Mouse (Mus musculus) midbrain, postnatal 0 days (tissue): Measurements from ENCODE around the gene Nufip1. TPM values are rescaled to one million over a fixed set of nuclear protein-coding genes. Genes with fewer than 3 reads are reported as not detected.
A peak's percentile ranks its signal among the peaks of the same experiment; 100 is the strongest.
"Not testable (repeated sequence)": the region's sequence is repeated elsewhere in the genome, so short reads cannot be mapped to it uniquely, and the experiment has no call there.

ENCODE experiments used
- ATAC-seq: fragments of 200-750 bp; cut with Nextera tagmentation; 2 replicates; pipeline ENCODE4 v1.8.0; 2017; ENCODE audit warnings: moderate number of reproducible peaks, mild to moderate bottlenecking, moderate TSS enrichment, moderate library complexity; ENCODE audit not compliant: low FRiP score
- DNase-seq: peaks from one replicate; pipeline ENCODE4 v3.0.0-alpha.2; 2015; ENCODE audit warnings: low spot score
- H3K27ac ChIP-seq: fragments of 300-500 bp; sonication (generic); 2 replicates; pipeline ENCODE4 v1.5.1; 2014; ENCODE audit warnings: low read depth, mild to moderate bottlenecking, low read length, mixed read lengths
- H3K27me3 ChIP-seq: fragments of 300-500 bp; sonication (generic); 2 replicates; pipeline ENCODE4 v1.6.1; 2014; ENCODE audit warnings: low read length, control low read depth, mixed read lengths; ENCODE audit not compliant: insufficient read depth
- H3K36me3 ChIP-seq: fragments of 300-500 bp; sonication (generic); 2 replicates; pipeline ENCODE4 v1.6.1; 2014; ENCODE audit warnings: low read length, control low read depth, mixed read lengths; ENCODE audit not compliant: insufficient read depth
- H3K4me1 ChIP-seq: fragments of 300-500 bp; sonication (generic); 2 replicates; pipeline ENCODE4 v1.6.1; 2014; ENCODE audit warnings: mild to moderate bottlenecking, control low read depth, antibody characterized with exemption, low read length, mixed read lengths; ENCODE audit not compliant: insufficient read depth
- H3K4me2 ChIP-seq: fragments of 300-500 bp; sonication (generic); 2 replicates; pipeline ENCODE4 v1.6.1; 2014; ENCODE audit warnings: low read depth, mild to moderate bottlenecking, low read length, mixed read lengths; ENCODE audit not compliant: poor library complexity, severe bottlenecking
- H3K4me3 ChIP-seq: fragments of 300-500 bp; sonication (generic); 2 replicates; pipeline ENCODE4 v1.5.1; 2014; ENCODE audit warnings: low read depth, mild to moderate bottlenecking, low read length, moderate library complexity
- H3K9ac ChIP-seq: fragments of 300-500 bp; sonication (generic); replicated peaks from 2 replicates; pipeline ENCODE4 v1.6.1; 2014; ENCODE audit warnings: mild to moderate bottlenecking, low read length, moderate library complexity, mixed read lengths; ENCODE audit not compliant: poor library complexity, severe bottlenecking
- H3K9me3 ChIP-seq: fragments of 300-500 bp; sonication (generic); 2 replicates; pipeline ENCODE4 v1.6.1; 2016; ENCODE audit warnings: low read length, control low read depth
- CTCF ChIP-seq: IDR thresholded peaks from 2 replicates; pipeline ENCODE4 v1.5.1; 2016; ENCODE audit warnings: antibody characterized with exemption, mild to moderate bottlenecking
- WGBS: fragments of 180-500 bp; shearing (Covaris S2); extraction: QIAGEN DNeasy Blood & Tissue Kit; methylation state at CpG from one replicate; pipeline ENCODE4 v1.1.7; 2014; 5-methylcytosine and 5-hydroxymethylcytosine counted together
- polyA plus RNA-seq: library from polyadenylated mRNA; unstranded; fragments of >200 nt; fragmentation: Nextera tagmentation; extraction: Ambion mirVana; gene quantifications from 2 replicates; pipeline ENCODE4 v1.2.1, GENCODE M21; 2015
- total RNA-seq: library from RNA; depleted of rRNA; stranded (reverse); fragments of >200 nt; gene quantifications from 2 replicates; pipeline ENCODE4 v1.2.3, GENCODE M21; 2014

The Nufip1 gene
- total and polyA plus RNA-seq, 2 experiments from 2014 or later, result 10.4 to 14.3 TPM

DNA sequence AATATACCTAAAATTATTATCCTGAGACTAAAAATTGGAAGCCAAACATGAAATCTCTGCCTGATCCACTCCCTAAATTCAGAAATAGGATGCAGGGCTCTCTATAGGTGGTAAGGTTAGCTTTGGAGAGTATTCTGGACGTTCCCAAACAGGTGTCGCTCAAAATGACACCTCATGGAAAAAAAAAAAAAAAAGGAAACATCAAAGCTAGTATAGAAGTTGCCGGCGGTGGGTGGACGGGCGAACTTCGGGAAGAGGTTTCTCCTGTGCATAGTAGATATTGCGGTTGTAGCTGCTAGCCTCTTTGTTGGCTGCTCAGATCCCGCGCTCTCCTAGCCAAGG lies 41.1 kb downstream of the Nufip1 start:
- DNase-seq (no peak), ATAC-seq (no peak)
- Histone ChIP-seq H3K4me1 (no peaks in the 10 kb centered on the region), H3K9ac (peak overlapping the region; percentile 72; the same call in 1 of the 2 replicates), H3K4me2 (peak overlapping the region; percentile 61), H3K27me3 (no peaks in the 10 kb centered on the region), H3K36me3 (no peaks in the 10 kb centered on the region), H3K27ac (peak overlapping the region; percentile 93), H3K9me3 (no peaks in the 10 kb centered on the region), H3K4me3 (peak overlapping the region; percentile 61)
- TF ChIP-seq CTCF, result no peak
- WGBS, result 0% methylated on average over 10 of the region's 10 CpGs

- WGBS, result under 1% methylated on average over 41 of the region's 41 CpGs
- H3K36me3 ChIP-seq, result no peaks in the 10 kb centered on the region
- peak overlapping the region; percentile 61 for H3K4me2 ChIP-seq
- peak overlapping the region; percentile 61 for H3K4me3 ChIP-seq
- peak overlapping the region; percentile 93 for H3K27ac ChIP-seq
- no peaks in the 10 kb centered on the region for H3K27me3 ChIP-seq
- TF ChIP-seq CTCF, result peak; percentile 73
- no peaks in the 10 kb centered on the region for H3K4me1 ChIP-seq
- DNase-seq (peak; percentile 98), ATAC-seq (peak; percentile 95)
- H3K9me3 ChIP-seq, result no peaks in the 10 kb centered on the region
- peak overlapping the region; percentile 72 for H3K9ac ChIP-seq
Measured at GRCm38 (mm10) chr14:76152162-76153002, 41.7 kb downstream of the Nufip1 start.

DNA sequence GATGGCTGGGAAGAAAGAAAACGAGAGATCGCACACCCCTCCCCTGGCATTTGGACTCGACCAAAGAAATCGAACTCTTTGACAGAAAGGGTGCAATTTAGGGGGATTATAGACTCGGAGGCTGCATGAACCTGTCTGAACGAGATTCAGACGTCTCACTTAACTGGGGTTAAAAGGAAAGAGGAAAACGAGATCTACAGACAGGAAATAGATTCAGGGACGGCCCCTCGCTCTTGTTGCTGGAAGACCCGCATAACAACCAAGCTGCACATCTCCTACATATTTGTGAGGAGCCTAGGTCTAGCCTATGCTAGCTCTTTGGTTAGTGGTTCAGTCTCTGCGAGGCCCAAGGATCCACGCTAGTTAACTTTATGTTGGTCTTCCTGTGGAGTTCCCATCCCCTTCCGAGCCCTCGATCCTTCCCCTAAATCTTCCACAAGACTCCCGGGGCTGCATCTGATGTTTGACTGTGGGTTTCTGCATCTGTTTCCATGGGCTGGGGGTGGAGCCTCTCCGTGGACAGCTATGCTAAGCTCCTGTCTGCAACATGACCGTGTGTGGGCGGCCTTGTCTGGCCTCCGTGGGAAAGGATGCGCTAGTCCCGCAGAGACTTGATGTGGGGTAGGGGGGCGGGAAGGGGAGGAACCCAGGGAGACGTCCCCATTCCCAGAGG lies 42.4 kb downstream of the Nufip1 start:
- Histone ChIP-seq H3K36me3 (no peaks in the 10 kb centered on the region), H3K4me3 (peak overlapping the region; percentile 61), H3K4me2 (peak overlapping the region; percentile 61), H3K9me3 (no peaks in the 10 kb centered on the region), H3K9ac (peak overlapping the region; percentile 72), H3K27ac (peak overlapping the region; percentile 93), H3K4me1 (no peaks in the 10 kb centered on the region), H3K27me3 (no peaks in the 10 kb centered on the region)
- no peak for TF ChIP-seq CTCF
- peak; percentile 64 for ATAC-seq
- peak; percentile 26 for DNase-seq
- WGBS, result 1% methylated on average over 24 of the region's 24 CpGs

DNA sequence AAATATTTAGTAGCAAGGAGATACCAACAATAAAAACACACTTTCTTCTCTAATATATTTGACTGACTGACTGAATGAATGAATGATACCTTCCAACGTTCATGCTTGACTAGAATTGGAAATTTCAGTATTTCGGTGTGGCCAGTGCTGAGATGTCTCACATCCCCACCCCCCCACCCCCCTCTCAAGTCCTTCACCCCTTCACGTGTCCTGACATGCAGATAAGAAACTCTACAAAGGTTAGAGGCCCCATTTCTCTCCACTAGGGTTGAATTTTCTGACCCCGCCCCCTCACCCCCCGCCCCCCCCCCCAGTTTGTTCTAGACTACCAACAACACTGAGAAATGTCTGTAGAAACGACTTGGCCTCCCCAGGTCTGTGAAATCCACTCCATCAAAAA lies 43.1 kb downstream of the Nufip1 start:
- no peaks in the 10 kb centered on the region for H3K27me3 ChIP-seq
- ATAC-seq, result no peak
- peak overlapping the region; percentile 93; the same call in 1 of the 2 replicates for H3K27ac ChIP-seq
- H3K4me2 ChIP-seq, result peak overlapping the region; percentile 61
- peak overlapping the region; percentile 61; the same call in 1 of the 2 replicates for H3K4me3 ChIP-seq
- H3K36me3 ChIP-seq, result no peaks in the 10 kb centered on the region
- WGBS, result 29% methylated on average over 6 of the region's 6 CpGs
- H3K9ac ChIP-seq, result no peak overlapping the region
- H3K9me3 ChIP-seq, result no peaks in the 10 kb centered on the region
- TF ChIP-seq CTCF, result no peak
- no peaks in the 10 kb centered on the region for H3K4me1 ChIP-seq
- no peak for DNase-seq

DNA sequence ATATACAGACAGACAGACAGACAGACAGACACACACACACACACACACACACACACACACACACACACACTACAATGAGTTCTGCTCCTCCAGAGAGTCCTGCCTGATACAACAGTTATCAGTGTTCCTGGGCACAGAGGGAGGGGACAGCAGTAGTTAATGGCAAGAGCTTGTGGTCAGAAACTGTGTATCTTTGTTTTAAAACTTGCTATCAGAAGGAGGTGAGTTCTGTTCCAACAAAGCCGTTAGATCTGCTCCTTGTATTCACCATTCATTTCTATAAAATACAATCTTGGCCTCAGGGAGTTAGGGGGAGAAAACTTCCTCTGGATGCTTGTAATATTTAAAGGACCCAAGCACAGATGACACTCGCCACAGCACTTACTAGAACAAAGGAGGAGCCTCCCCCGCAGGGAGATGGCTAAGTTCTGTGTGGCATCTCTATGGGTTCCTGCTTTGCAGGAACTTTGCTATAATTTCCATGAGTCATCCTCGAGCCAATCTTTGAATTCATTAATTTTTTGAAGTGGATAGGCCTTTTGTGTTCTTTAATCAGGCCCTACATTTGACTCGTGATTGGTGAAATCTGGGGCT lies 47.6 kb downstream of the Nufip1 start:
- H3K27ac ChIP-seq, result no peak overlapping the region
- no peaks in the 10 kb centered on the region for H3K27me3 ChIP-seq
- DNase-seq (no peak), ATAC-seq (no peak)
- H3K9ac ChIP-seq, result no peak overlapping the region
- H3K4me3 ChIP-seq, result no peak overlapping the region
- no peak for TF ChIP-seq CTCF
- no peaks in the 10 kb centered on the region for H3K9me3 ChIP-seq
- H3K36me3 ChIP-seq, result no peaks in the 10 kb centered on the region
- H3K4me2 ChIP-seq, result no peak overlapping the region
- H3K4me1 ChIP-seq, result no peaks in the 10 kb centered on the region
- WGBS, result 48% methylated on average over 5 of the region's 5 CpGs

GRCm38 (mm10) chr14:76160580-76160979 lies 49.9 kb downstream of the Nufip1 start:
- H3K4me3 ChIP-seq, DNase-seq, ATAC-seq, H3K4me1 ChIP-seq, H3K4me2 ChIP-seq, H3K9ac ChIP-seq, H3K36me3 ChIP-seq, H3K27ac ChIP-seq, H3K27me3 ChIP-seq, H3K9me3 ChIP-seq: not testable (repeated sequence)
- WGBS, result 86% methylated on average over 5 of the region's 6 CpGs
